Comparison of ENCODE assay signal across 10 mouse cellular contexts in genomic region chrX:6261469-6261868, GRCm38 (mm10). TPM values are rescaled to one million over a fixed set of nuclear protein-coding genes. Genes with fewer than 3 reads are reported as not detected.
A peak's percentile ranks its signal among the peaks of the same experiment; 100 is the strongest.
DNase-seq lines count a peak whose midpoint lies in the region; ATAC-seq and TF ChIP-seq lines count a peak whose summit lies in the region.
"Had no signal": no experiment of that assay in that cellular context is flagged by ENCODE, and none has a peak within 500 bp of the region (broad histone marks: within the 10 kb centered on the region; RNA-seq: fewer than 3 reads in every experiment).

No protein-coding gene starts in this region.

- TF ChIP-seq CTCF in C2C12 (IDR thresholded peaks at IDR 0.05; ENCODE audit: control insufficient read depth, insufficient read depth, insufficient read length), result peak; percentile 63
- TF ChIP-seq CTCF in heart, adult 2 months (IDR thresholded peaks at IDR 0.05), result peak; percentile 94
- peak; percentile 87 for TF ChIP-seq CTCF in liver, embryonic 14.5 days (IDR thresholded peaks at IDR 0.05; ENCODE audit: low read depth)

- H3K27ac ChIP-seq in heart, adult 2 months, result no peak overlapping the region
- no peak overlapping the region for H3K27ac ChIP-seq in liver, embryonic 14.5 days

- no peak overlapping the region for H3K4me2 ChIP-seq in liver, embryonic 14.5 days (ENCODE audit: low read depth)

- H3K79me2 ChIP-seq in C2C12 (ENCODE audit: control insufficient read depth, insufficient read depth), result no peaks in the 10 kb centered on the region
- no peaks in the 10 kb centered on the region for H3K79me2 ChIP-seq in heart, adult 2 months (replicated peaks; ENCODE audit: control insufficient read depth, insufficient read depth, low read length)

- no peak for ATAC-seq in liver, embryonic 14.5 days (ENCODE audit: insufficient read depth)

- no peak overlapping the region for H3K4me3 ChIP-seq in C2C12 (ENCODE audit: insufficient read depth, poor library complexity, severe bottlenecking)
- no peak overlapping the region for H3K4me3 ChIP-seq in heart, adult 2 months
- no peak overlapping the region for H3K4me3 ChIP-seq in liver, embryonic 14.5 days (ENCODE audit: insufficient read depth in 1 of 2, low read depth in 2 of 2, low read length in 2 of 2)
- H3K4me3 ChIP-seq: erythroblast, embryonic 14.5 days had no signal

- no peaks in the 10 kb centered on the region for H3K79me3 ChIP-seq in C2C12 (ENCODE audit: low read depth)

- peak; percentile 74 for DNase-seq in adrenal gland, postnatal 25 days
- DNase-seq in embryo, embryonic 11.5 days (ENCODE audit: low read depth, low spot score), result peak; percentile 43
- DNase-seq in heart, adult 2 months, result peak; percentile 36 to 66
- peak; percentile 67 to 68 for DNase-seq in kidney, postnatal 25 days
- DNase-seq in liver, embryonic 14.5 days (ENCODE audit: low read depth in 3 of 3, low spot score in 3 of 3), result peak; percentile 1 to 6 (median 3)
- peak; percentile 2 for DNase-seq in ovary, adult 18-20 months (ENCODE audit: low spot score)
- peak; percentile 17 to 18 for DNase-seq in thymus, postnatal 36 days

- H3K36me3 ChIP-seq in C2C12 (ENCODE audit: control insufficient read depth, insufficient read depth), result no peaks in the 10 kb centered on the region
- H3K36me3 ChIP-seq in heart, adult 2 months (ENCODE audit: control insufficient read depth, insufficient read depth, low read length), result no peaks in the 10 kb centered on the region
- no peaks in the 10 kb centered on the region for H3K36me3 ChIP-seq in liver, embryonic 14.5 days (replicated peaks; ENCODE audit: control insufficient read depth, insufficient read depth, low read depth)

- TF ChIP-seq EP300 in heart, adult 2 months (IDR thresholded peaks at IDR 0.05; ENCODE audit: insufficient read depth, low read depth, low read length), result peak; percentile 81
- TF ChIP-seq EP300 in liver, embryonic 14.5 days (IDR thresholded peaks at IDR 0.05; ENCODE audit: low read depth), result no peak

- no peak overlapping the region for H3ac ChIP-seq in C2C12 (ENCODE audit: control insufficient read depth, insufficient read length, low read depth)

- no peaks in the 10 kb centered on the region for H3K4me1 ChIP-seq in heart, adult 2 months (ENCODE audit: control insufficient read depth, insufficient read depth, low read length)
- no peaks in the 10 kb centered on the region for H3K4me1 ChIP-seq in liver, embryonic 14.5 days (replicated peaks; ENCODE audit: control insufficient read depth in 2 of 2, insufficient read depth in 2 of 2, low read length in 1 of 2)

- intact Hi-C loops in heart, adult 2 months (cut with DNase I), result loop anchor here (1.0 to 2.0 kb wide), 2 partner anchors 214 to 261 kb away; no protein-coding TSS in a partner anchor

- no peak for TF ChIP-seq POLR2A in heart, adult 2 months (IDR thresholded peaks at IDR 0.05; ENCODE audit: insufficient read depth, low read depth, low read length)

- no peaks in the 10 kb centered on the region for H3K9me3 ChIP-seq in liver, embryonic 14.5 days (ENCODE audit: control insufficient read depth, low read length)

- no peak overlapping the region for H3K9ac ChIP-seq in heart, adult 2 months (ENCODE audit: low read depth, low read length)
- no peak overlapping the region for H3K9ac ChIP-seq in liver, embryonic 14.5 days (replicated peaks)

- 96% methylated on average over 1 of the region's 1 CpGs for WGBS in heart, adult 2 months
- WGBS in liver, embryonic 14.5 days (ENCODE audit: insufficient replicate concordance), result 82% methylated on average over 1 of the region's 1 CpGs

- no peaks in the 10 kb centered on the region for H3K27me3 ChIP-seq in C2C12 (ENCODE audit: control insufficient read depth, insufficient read depth, insufficient read length)
- no peaks in the 10 kb centered on the region for H3K27me3 ChIP-seq in heart, adult 2 months (ENCODE audit: control insufficient read depth, insufficient read depth, low read length)
- no peaks in the 10 kb centered on the region for H3K27me3 ChIP-seq in liver, embryonic 14.5 days (ENCODE audit: control insufficient read depth, insufficient read depth, low read length)

TF ChIP-seq in C2C12, 6 proteins besides CTCF, POLR2A, EP300 and RAD21:
- TF ChIP-seq FOSL1 (IDR thresholded peaks at IDR 0.05; ENCODE audit: insufficient read depth, low read length, poor library complexity, severe bottlenecking) (no peak), MYOD1 (IDR thresholded peaks at IDR 0.05; ENCODE audit: control insufficient read depth, insufficient read length, low read depth) (no peak)

RNA-seq across cellular contexts. Expression of gene Bmp15, which starts 59.1 kb away (rescaled TPM):
- not detected for polyA plus RNA-seq in C2C12 (2012; fragmentation: generic; extraction: Trizol)
- 0.38 TPM in 1 of 2 replicates, not detected in the other for total RNA-seq in adrenal gland, postnatal 25 days (2021)
- not detected for total RNA-seq in heart, adult 2 months (2021)
- polyA plus RNA-seq in heart, adult 2 months (2012; rRNA removed), result 0.04 and 0.06 TPM in 2 replicates
- polyA plus RNA-seq in liver, embryonic 14.5 days (2012; rRNA removed), result 0.01 TPM in 1 of 2 replicates, not detected in the other
- not detected in 2 replicates for polyA plus RNA-seq in liver, embryonic 14.5 days (2014; fragmentation: Nextera tagmentation; extraction: Ambion mirVana)
- polyA plus RNA-seq: erythroblast, embryonic 14.5 days; stomach, embryonic 16.5 days had no signal

Comparison
In these comparisons a context has a peak if more than half of its experiments do, and no peak if none do; other contexts are left out.
1. DNase-seq: peak in every context shown above with its lines; median percentile 74 in adrenal gland, postnatal 25 days; 68 in kidney, postnatal 25 days; 51 in heart, adult 2 months; 43 in embryo, embryonic 11.5 days; 18 in thymus, postnatal 36 days; 3 in liver, embryonic 14.5 days; 2 in ovary, adult 18-20 months.